In the genomic region with DNA sequence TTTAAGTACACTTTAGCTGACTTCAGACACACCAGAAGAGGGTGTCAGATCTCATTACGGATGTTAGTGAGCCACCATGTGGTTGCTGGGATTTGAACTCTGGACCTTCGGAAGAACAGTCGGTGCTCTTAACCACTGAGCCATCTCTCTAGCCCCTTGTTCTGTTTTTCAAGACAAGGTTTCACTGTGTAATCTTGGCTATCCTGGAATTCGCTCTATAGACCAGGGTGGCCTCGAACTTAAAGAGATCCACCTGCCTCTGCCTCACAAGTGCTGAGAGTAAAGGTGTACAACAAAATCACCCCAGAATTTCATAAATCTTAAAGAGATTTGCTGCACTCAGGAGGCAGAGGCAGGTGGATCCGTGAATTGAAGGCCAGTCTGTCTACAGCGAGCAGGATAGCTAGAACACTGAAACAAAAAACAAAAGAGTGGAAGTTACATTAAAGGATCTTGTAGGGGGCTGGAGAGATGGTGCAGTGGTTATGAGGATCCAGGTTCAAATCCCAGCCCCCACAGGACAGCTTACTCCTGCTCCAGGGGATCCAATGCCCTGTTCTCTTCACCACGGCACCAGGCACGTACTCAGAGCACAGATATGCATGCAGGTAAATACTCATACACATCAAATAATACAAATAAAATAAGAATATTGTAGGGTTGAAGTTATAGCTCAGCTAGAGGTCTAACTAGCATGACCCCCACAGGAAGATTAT, we compare ENCODE assay signal across 22 mouse cellular contexts. TPM values are rescaled to one million over a fixed set of nuclear protein-coding genes. Genes with fewer than 3 reads are reported as not detected.
DNase-seq lines count a peak whose midpoint lies in the region; ATAC-seq and TF ChIP-seq lines count a peak whose summit lies in the region.
"Had no signal": no experiment of that assay in that cellular context is flagged by ENCODE, and none has a peak within 500 bp of the region (broad histone marks: within the 10 kb centered on the region; RNA-seq: fewer than 3 reads in every experiment).

No protein-coding gene starts in this region.

- no peak overlapping the region for H3K27ac ChIP-seq in heart, embryonic 11.5 days (ENCODE audit: low read depth, low read length)
- no peak overlapping the region for H3K27ac ChIP-seq in lung, postnatal 0 days (ENCODE audit: low read length)
- peak overlapping the region; percentile 66; the same call in 1 of the 2 replicates for H3K27ac ChIP-seq in ES-Bruce4 (ENCODE audit: insufficient read depth, low read length)
- no peak overlapping the region for H3K27ac ChIP-seq in forebrain, embryonic 12.5 days
- H3K27ac ChIP-seq: embryonic facial prominence, embryonic 13.5 days; forebrain, embryonic 15.5 days; heart, embryonic 10.5 days; hindbrain, embryonic 15.5 days; kidney, postnatal 0 days; macrophage; midbrain, embryonic 10.5 days; neural tube, embryonic 12.5 days had no signal

- H3K36me3 ChIP-seq in heart, embryonic 11.5 days (ENCODE audit: control insufficient read depth, insufficient read depth, low read length): no peaks in the 10 kb centered on the region
- H3K36me3 ChIP-seq in lung, postnatal 0 days (ENCODE audit: insufficient read depth, low read length): no peaks in the 10 kb centered on the region
- no peaks in the 10 kb centered on the region for H3K36me3 ChIP-seq in ES-Bruce4 (ENCODE audit: control insufficient read depth, insufficient read depth, low read length, poor library complexity, severe bottlenecking)
- H3K36me3 ChIP-seq in forebrain, embryonic 12.5 days (replicated peaks): no peaks in the 10 kb centered on the region
- H3K36me3 ChIP-seq: embryonic facial prominence, embryonic 13.5 days; forebrain, embryonic 15.5 days; heart, embryonic 10.5 days; hindbrain, embryonic 15.5 days; midbrain, embryonic 10.5 days; neural tube, embryonic 12.5 days had no signal

- no peak for ATAC-seq in heart, embryonic 11.5 days (replicated peaks; ENCODE audit: insufficient number of reproducible peaks, low FRiP score, low TSS enrichment)
- ATAC-seq in lung, postnatal 0 days: no peak
- no peak for ATAC-seq in forebrain, embryonic 12.5 days (ENCODE audit: low FRiP score)
- ATAC-seq: CD4-positive, CD25-positive, alpha-beta regulatory T cell, adult 4 months; forebrain, embryonic 15.5 days had no signal

- no peaks in the 10 kb centered on the region for H3K27me3 ChIP-seq in heart, embryonic 11.5 days (ENCODE audit: control insufficient read depth, insufficient read depth, low read length)
- H3K27me3 ChIP-seq in lung, postnatal 0 days (replicated peaks; ENCODE audit: insufficient read depth, low read length): no peaks in the 10 kb centered on the region
- H3K27me3 ChIP-seq in ES-Bruce4 (ENCODE audit: control insufficient read depth, insufficient read depth, low read length, poor library complexity, severe bottlenecking): no peaks in the 10 kb centered on the region
- no peaks in the 10 kb centered on the region for H3K27me3 ChIP-seq in forebrain, embryonic 12.5 days
- H3K27me3 ChIP-seq: embryonic facial prominence, embryonic 13.5 days; forebrain, embryonic 15.5 days; hindbrain, embryonic 15.5 days; neural tube, embryonic 12.5 days had no signal

- H3K4me3 ChIP-seq in heart, embryonic 11.5 days (ENCODE audit: low read depth, low read length): no peak overlapping the region
- H3K4me3 ChIP-seq in lung, postnatal 0 days (ENCODE audit: low read depth, low read length): no peak overlapping the region
- peak overlapping the region; percentile 71 for H3K4me3 ChIP-seq in ES-Bruce4 (ENCODE audit: low read depth, low read length)
- no peak overlapping the region for H3K4me3 ChIP-seq in forebrain, embryonic 12.5 days (replicated peaks)
- H3K4me3 ChIP-seq: embryonic facial prominence, embryonic 13.5 days; forebrain, embryonic 15.5 days; heart, embryonic 10.5 days; hindbrain, embryonic 15.5 days; midbrain, embryonic 10.5 days; neural tube, embryonic 12.5 days had no signal

- H3K9me3 ChIP-seq in heart, embryonic 11.5 days (replicated peaks; ENCODE audit: control insufficient read depth, low read length): no peaks in the 10 kb centered on the region
- H3K9me3 ChIP-seq in lung, postnatal 0 days (ENCODE audit: low read length): no peaks in the 10 kb centered on the region
- H3K9me3 ChIP-seq in ES-Bruce4 (replicated peaks; ENCODE audit: control insufficient read depth, insufficient read depth, low read length, poor library complexity, severe bottlenecking): no peaks in the 10 kb centered on the region
- no peaks in the 10 kb centered on the region for H3K9me3 ChIP-seq in forebrain, embryonic 12.5 days
- H3K9me3 ChIP-seq: embryonic facial prominence, embryonic 13.5 days; forebrain, embryonic 15.5 days; heart, embryonic 10.5 days; hindbrain, embryonic 15.5 days; midbrain, embryonic 10.5 days; neural tube, embryonic 12.5 days had no signal

- H3K4me2 ChIP-seq in heart, embryonic 11.5 days: no peak overlapping the region
- H3K4me2 ChIP-seq in lung, postnatal 0 days (replicated peaks; ENCODE audit: low read depth, low read length): no peak overlapping the region
- no peak overlapping the region for H3K4me2 ChIP-seq in forebrain, embryonic 12.5 days
- H3K4me2 ChIP-seq: embryonic facial prominence, embryonic 13.5 days; forebrain, embryonic 15.5 days; hindbrain, embryonic 15.5 days; neural tube, embryonic 12.5 days had no signal

- DNase-seq in heart, adult 11 months: peak; percentile 86
- peak; percentile 3 for DNase-seq in lung, postnatal 0 days (ENCODE audit: low spot score)
- no peak for DNase-seq in lung, adult 18-20 months
- peak; percentile 77 for DNase-seq in yolk sac, embryonic 10.5 days (ENCODE audit: low spot score)
- no peak for DNase-seq in natural killer cell, adult 2 months (ENCODE audit: low spot score in 2 of 2)
- DNase-seq: heart, postnatal 14 days; kidney, adult 11 months; layer of hippocampus, postnatal 36 days; lung, adult 2 months; right cerebral cortex, postnatal 4 days had no signal

- WGBS in heart, embryonic 11.5 days (ENCODE audit: insufficient replicate concordance): 48% methylated on average over 8 of the region's 9 CpGs
- WGBS in lung, postnatal 0 days: 55% methylated on average over 8 of the region's 9 CpGs
- 50% methylated on average over 9 of the region's 9 CpGs for WGBS in forebrain, embryonic 12.5 days

- TF ChIP-seq EP300 in lung, postnatal 0 days (IDR thresholded peaks at IDR 0.05): no peak
- TF ChIP-seq EP300 in ES-Bruce4 (IDR thresholded peaks at IDR 0.05; ENCODE audit: insufficient read depth, low read depth, low read length): no peak

- peaks cover 17% of the 10 kb centered on the region for H3K4me1 ChIP-seq in heart, embryonic 11.5 days (ENCODE audit: control insufficient read depth, insufficient read depth, low read length)
- peaks cover 7% of the 10 kb centered on the region; the same call in 1 of the 2 replicates for H3K4me1 ChIP-seq in lung, postnatal 0 days (ENCODE audit: insufficient read depth, low read depth, low read length)
- H3K4me1 ChIP-seq in ES-Bruce4 (ENCODE audit: control insufficient read depth, insufficient read depth, low read length): peaks cover 5% of the 10 kb centered on the region
- H3K4me1 ChIP-seq in forebrain, embryonic 12.5 days: peaks cover 25% of the 10 kb centered on the region

- no peak for TF ChIP-seq CTCF in lung, postnatal 0 days (IDR thresholded peaks at IDR 0.05)
- TF ChIP-seq CTCF in ES-Bruce4 (IDR thresholded peaks at IDR 0.05; ENCODE audit: low read depth, low read length): no peak

- no peak overlapping the region for H3K9ac ChIP-seq in heart, embryonic 11.5 days (ENCODE audit: low read depth, low read length)
- no peak overlapping the region for H3K9ac ChIP-seq in lung, postnatal 0 days (replicated peaks; ENCODE audit: low read depth)
- peak overlapping the region; percentile 45 for H3K9ac ChIP-seq in ES-Bruce4 (ENCODE audit: low read depth, poor library complexity, severe bottlenecking)
- H3K9ac ChIP-seq in forebrain, embryonic 12.5 days: no peak overlapping the region
- H3K9ac ChIP-seq: embryonic facial prominence, embryonic 13.5 days; forebrain, embryonic 15.5 days; hindbrain, embryonic 15.5 days; neural tube, embryonic 12.5 days had no signal

- TF ChIP-seq POLR2A in ES-Bruce4 (IDR thresholded peaks at IDR 0.05; ENCODE audit: insufficient read depth, low read length): no peak

RNA-seq across cellular contexts. Expression of a gene that starts 5.3 kb away (rescaled TPM):
- 26.4 and 28.2 TPM in 2 replicates for polyA plus RNA-seq in heart, embryonic 11.5 days (2014; fragmentation: Nextera tagmentation; extraction: Ambion mirVana)
- 62.9 and 70.0 TPM in 2 replicates for polyA plus RNA-seq in lung, postnatal 0 days (2015; fragmentation: Nextera tagmentation; extraction: Ambion mirVana)
- 17.1 and 24.7 TPM in 2 replicates for polyA plus RNA-seq in ES-Bruce4 (2011; ENCODE audit: insufficient read depth, insufficient read length, low read depth, missing spikeins)
- 53.4 and 56.9 TPM in 2 replicates for polyA plus RNA-seq in forebrain, embryonic 12.5 days (2016; fragmentation: Nextera tagmentation; extraction: Ambion mirVana)

RNA-seq across cellular contexts. Expression of a gene that starts 12.4 kb away (rescaled TPM):
- 89.7 and 94.7 TPM in 2 replicates for polyA plus RNA-seq in heart, embryonic 11.5 days (2014; fragmentation: Nextera tagmentation; extraction: Ambion mirVana)
- polyA plus RNA-seq in lung, postnatal 0 days (2015; fragmentation: Nextera tagmentation; extraction: Ambion mirVana): 45.0 and 50.6 TPM in 2 replicates
- 39.5 and 41.6 TPM in 2 replicates for polyA plus RNA-seq in ES-Bruce4 (2011; ENCODE audit: insufficient read depth, insufficient read length, low read depth, missing spikeins)
- polyA plus RNA-seq in forebrain, embryonic 12.5 days (2016; fragmentation: Nextera tagmentation; extraction: Ambion mirVana): 103 and 121 TPM in 2 replicates

RNA-seq across cellular contexts. Expression of a gene that starts 16.4 kb away (rescaled TPM):
- 7.7 and 9.8 TPM in 2 replicates for polyA plus RNA-seq in heart, embryonic 11.5 days (2014; fragmentation: Nextera tagmentation; extraction: Ambion mirVana)
- polyA plus RNA-seq in lung, postnatal 0 days (2015; fragmentation: Nextera tagmentation; extraction: Ambion mirVana): 20.1 and 21.9 TPM in 2 replicates
- 4.0 and 7.0 TPM in 2 replicates for polyA plus RNA-seq in ES-Bruce4 (2011; ENCODE audit: insufficient read depth, insufficient read length, low read depth, missing spikeins)
- polyA plus RNA-seq in forebrain, embryonic 12.5 days (2016; fragmentation: Nextera tagmentation; extraction: Ambion mirVana): 7.4 and 11.1 TPM in 2 replicates

RNA-seq across cellular contexts. Expression of a gene that starts 19.1 kb away (rescaled TPM):
- polyA plus RNA-seq in heart, embryonic 11.5 days (2014; fragmentation: Nextera tagmentation; extraction: Ambion mirVana): 6.2 and 6.3 TPM in 2 replicates
- polyA plus RNA-seq in lung, postnatal 0 days (2015; fragmentation: Nextera tagmentation; extraction: Ambion mirVana): 16.6 and 30.0 TPM in 2 replicates
- 25.0 and 29.3 TPM in 2 replicates for polyA plus RNA-seq in ES-Bruce4 (2011; ENCODE audit: insufficient read depth, insufficient read length, low read depth, missing spikeins)
- 7.8 and 12.3 TPM in 2 replicates for polyA plus RNA-seq in forebrain, embryonic 12.5 days (2016; fragmentation: Nextera tagmentation; extraction: Ambion mirVana)

RNA-seq across cellular contexts. Expression of a gene that starts 30.5 kb away (rescaled TPM):
- polyA plus RNA-seq in heart, embryonic 11.5 days (2014; fragmentation: Nextera tagmentation; extraction: Ambion mirVana): 89.2 and 89.6 TPM in 2 replicates
- 6.5 and 9.1 TPM in 2 replicates for polyA plus RNA-seq in lung, postnatal 0 days (2015; fragmentation: Nextera tagmentation; extraction: Ambion mirVana)
- polyA plus RNA-seq in ES-Bruce4 (2011; ENCODE audit: insufficient read depth, insufficient read length, low read depth, missing spikeins): 108 and 121 TPM in 2 replicates
- 163 and 169 TPM in 2 replicates for polyA plus RNA-seq in forebrain, embryonic 12.5 days (2016; fragmentation: Nextera tagmentation; extraction: Ambion mirVana)

Comparison
In these comparisons a context has a peak if more than half of its experiments do, and no peak if none do; other contexts are left out.
1. DNase-seq: peak in heart, adult 11 months (single experiment), lung, postnatal 0 days (single experiment) and yolk sac, embryonic 10.5 days (single experiment); none in lung, adult 18-20 months (0 of 2) and natural killer cell, adult 2 months (0 of 2).